12 mouse cellular contexts compared by ENCODE assay signal in genomic region chr6:5081099-5081498, GRCm38 (mm10).
DNase-seq lines count a peak whose midpoint lies in the region; ATAC-seq lines count a peak whose summit lies in the region.
"Had no signal": no experiment of that assay in that cellular context is flagged by ENCODE, and none has a peak within 500 bp of the region (broad histone marks: within the 10 kb centered on the region; RNA-seq: fewer than 3 reads in every experiment).

No protein-coding gene starts in this region.

- H3K4me2 ChIP-seq in hindbrain, embryonic 16.5 days (ENCODE audit: low read length), result no peak overlapping the region
- no peak overlapping the region for H3K4me2 ChIP-seq in limb, embryonic 11.5 days (ENCODE audit: low read depth, severe bottlenecking)
- H3K4me2 ChIP-seq: neural tube, embryonic 12.5 days had no signal

- 62% methylated on average over 8 of the region's 8 CpGs for WGBS in hindbrain, embryonic 10.5 days
- 52% methylated on average over 8 of the region's 8 CpGs for WGBS in hindbrain, embryonic 16.5 days
- WGBS in limb, embryonic 11.5 days, result 20% methylated on average over 8 of the region's 8 CpGs

- no peak overlapping the region for H3K9ac ChIP-seq in hindbrain, embryonic 16.5 days (ENCODE audit: low read depth, low read length)
- no peak overlapping the region for H3K9ac ChIP-seq in limb, embryonic 11.5 days (ENCODE audit: low read length)
- H3K9ac ChIP-seq: neural tube, embryonic 12.5 days had no signal

- no peaks in the 10 kb centered on the region for H3K9me3 ChIP-seq in hindbrain, embryonic 10.5 days
- H3K9me3 ChIP-seq in hindbrain, embryonic 16.5 days (ENCODE audit: control insufficient read depth, low read length), result no peaks in the 10 kb centered on the region
- no peaks in the 10 kb centered on the region for H3K9me3 ChIP-seq in limb, embryonic 11.5 days (ENCODE audit: control insufficient read depth, low read length)
- H3K9me3 ChIP-seq: neural tube, embryonic 12.5 days had no signal

- H3K36me3 ChIP-seq in hindbrain, embryonic 10.5 days, result peaks cover 18% of the 10 kb centered on the region
- no peaks in the 10 kb centered on the region for H3K36me3 ChIP-seq in hindbrain, embryonic 16.5 days (ENCODE audit: control insufficient read depth, insufficient read depth, low read length)
- no peaks in the 10 kb centered on the region for H3K36me3 ChIP-seq in limb, embryonic 11.5 days (ENCODE audit: control insufficient read depth, insufficient read depth, low read length)
- H3K36me3 ChIP-seq: neural tube, embryonic 12.5 days had no signal

- H3K27ac ChIP-seq in hindbrain, embryonic 10.5 days, result peak overlapping the region; percentile 84
- no peak overlapping the region for H3K27ac ChIP-seq in hindbrain, embryonic 16.5 days (ENCODE audit: low read depth, low read length)
- 0 out of 2 replicates have a peak overlapping the region, but pooled peaks have one; percentile 43 for H3K27ac ChIP-seq in limb, embryonic 11.5 days (replicated peaks; ENCODE audit: low read depth, low read length)
- H3K27ac ChIP-seq: neural tube, embryonic 12.5 days had no signal

- DNase-seq in hindbrain, embryonic 10.5 days (ENCODE audit: low spot score), result no peak
- DNase-seq in MN1 (ENCODE audit: low spot score), result peak; percentile 14
- DNase-seq in embryo, embryonic 11 days, result peak; percentile 63
- peak; percentile 46 for DNase-seq in limb, embryonic 11.5 days (ENCODE audit: low spot score)
- DNase-seq in layer of hippocampus, postnatal 25 days (ENCODE audit: extremely low spot score in 1 of 2, low spot score in 1 of 2), result no peak
- DNase-seq in layer of hippocampus, postnatal 10 days (ENCODE audit: low spot score in 2 of 2), result no peak
- no peak for DNase-seq in left cerebral cortex, adult 9 months (ENCODE audit: low spot score in 2 of 2)
- DNase-seq: cerebellum, adult 9-10 months; gastrocnemius, postnatal 14 days; lung, postnatal 14 days had no signal

- peaks cover 38% of the 10 kb centered on the region for H3K4me1 ChIP-seq in hindbrain, embryonic 10.5 days (replicated peaks)
- H3K4me1 ChIP-seq in hindbrain, embryonic 16.5 days (ENCODE audit: control insufficient read depth, insufficient read depth, low read depth, low read length), result no peaks in the 10 kb centered on the region; the same call in 1 of the 2 replicates
- peaks cover 8% of the 10 kb centered on the region for H3K4me1 ChIP-seq in limb, embryonic 11.5 days (ENCODE audit: control insufficient read depth, insufficient read depth, low read length)

- no peaks in the 10 kb centered on the region for H3K27me3 ChIP-seq in hindbrain, embryonic 10.5 days (ENCODE audit: insufficient read depth, poor library complexity, severe bottlenecking)
- no peaks in the 10 kb centered on the region for H3K27me3 ChIP-seq in hindbrain, embryonic 16.5 days (replicated peaks; ENCODE audit: control insufficient read depth, insufficient read depth, low read length)
- H3K27me3 ChIP-seq in limb, embryonic 11.5 days (ENCODE audit: control insufficient read depth, insufficient read depth, low read length), result no peaks in the 10 kb centered on the region
- H3K27me3 ChIP-seq: neural tube, embryonic 12.5 days had no signal

- ATAC-seq in hindbrain, embryonic 16.5 days, result no peak
- ATAC-seq in limb, embryonic 11.5 days (ENCODE audit: insufficient number of reproducible peaks, low FRiP score, low TSS enrichment, low read depth), result 0 out of 2 replicates have a peak, but pooled peaks have one; percentile 57

- no peak overlapping the region for H3K4me3 ChIP-seq in hindbrain, embryonic 10.5 days
- no peak overlapping the region for H3K4me3 ChIP-seq in hindbrain, embryonic 16.5 days (ENCODE audit: low read length)
- H3K4me3 ChIP-seq in limb, embryonic 11.5 days (ENCODE audit: low read depth, low read length), result no peak overlapping the region
- H3K4me3 ChIP-seq: neural tube, embryonic 12.5 days had no signal

Comparison
In these comparisons a context has a peak if more than half of its experiments do, and no peak if none do; other contexts are left out.
1. DNase-seq: peak in MN1 (single experiment), embryo, embryonic 11 days (single experiment) and limb, embryonic 11.5 days (single experiment); none in hindbrain, embryonic 10.5 days (single experiment), layer of hippocampus, postnatal 25 days (0 of 2), layer of hippocampus, postnatal 10 days (0 of 2) and left cerebral cortex, adult 9 months (0 of 2).